Comparison of ENCODE assay signal across 10 mouse cellular contexts in genomic region chr1:175603390-175603789, GRCm38 (mm10). TPM values are rescaled to one million over a fixed set of nuclear protein-coding genes. Genes with fewer than 3 reads are reported as not detected.
DNase-seq lines count a peak whose midpoint lies in the region; ATAC-seq lines count a peak whose summit lies in the region.
"Had no signal": no experiment of that assay in that cellular context is flagged by ENCODE, and none has a peak within 500 bp of the region (broad histone marks: within the 10 kb centered on the region; RNA-seq: fewer than 3 reads in every experiment).

No protein-coding gene starts in this region.

- no peaks in the 10 kb centered on the region for H3K4me1 ChIP-seq in midbrain, embryonic 16.5 days (ENCODE audit: control insufficient read depth, insufficient read depth, low read length)

- H3K9ac ChIP-seq in midbrain, embryonic 16.5 days (ENCODE audit: low read depth, low read length), result no peak overlapping the region

- no peak overlapping the region for H3K4me2 ChIP-seq in midbrain, embryonic 16.5 days (ENCODE audit: low read length)

- H3K9me3 ChIP-seq in midbrain, embryonic 16.5 days (replicated peaks; ENCODE audit: control insufficient read depth, low read length, poor library complexity, severe bottlenecking), result no peaks in the 10 kb centered on the region

- no peaks in the 10 kb centered on the region for H3K27me3 ChIP-seq in midbrain, embryonic 16.5 days (ENCODE audit: control insufficient read depth, insufficient read depth, low read depth, low read length)

- peak; percentile 14 for DNase-seq in cerebellum, adult 11-12 months
- no peak for DNase-seq in cerebellum, adult 11 months
- peak; percentile 26 to 37 for DNase-seq in layer of hippocampus, postnatal 10 days (ENCODE audit: low spot score in 2 of 2)
- DNase-seq in layer of hippocampus, adult 9-10 months (ENCODE audit: low spot score), result no peak
- peak; percentile 28 to 37 for DNase-seq in cerebellum, postnatal 36 days
- DNase-seq in gastrocnemius, postnatal 25 days, result no peak
- no peak for DNase-seq in spleen, adult 18-20 months
- DNase-seq: layer of hippocampus, postnatal 36 days; right cerebral cortex, adult 18-20 months had no signal

- peaks cover 14% of the 10 kb centered on the region for H3K36me3 ChIP-seq in midbrain, embryonic 16.5 days (ENCODE audit: control insufficient read depth, insufficient read depth, low read length)

- WGBS in midbrain, embryonic 16.5 days, result 69% methylated on average over 6 of the region's 6 CpGs

- H3K4me3 ChIP-seq in midbrain, embryonic 16.5 days (ENCODE audit: low read depth, low read length), result no peak overlapping the region

- no peak overlapping the region for H3K27ac ChIP-seq in midbrain, embryonic 16.5 days (ENCODE audit: low read length)

- ATAC-seq in midbrain, embryonic 16.5 days, result peak; percentile 63

RNA-seq across cellular contexts. Expression of gene Kmo, which starts 16.8 kb away (rescaled TPM):
- not detected for total RNA-seq in layer of hippocampus, postnatal 10 days (2021)
- 0.11 TPM in 1 of 2 replicates, not detected in the other for polyA plus RNA-seq in midbrain, embryonic 16.5 days (2015; fragmentation: Nextera tagmentation; extraction: Ambion mirVana)
- under 1 TPM; 0.26 to 0.27 TPM for total RNA-seq in gastrocnemius, postnatal 25 days (2021)

RNA-seq across cellular contexts. Expression of gene Fh1, which starts 22.0 kb away (rescaled TPM):
- 10 to 100 TPM; 82.3 to 82.7 TPM for total RNA-seq in layer of hippocampus, postnatal 10 days (2021)
- 88.9 and 91.9 TPM in 2 replicates for polyA plus RNA-seq in midbrain, embryonic 16.5 days (2015; fragmentation: Nextera tagmentation; extraction: Ambion mirVana)
- total RNA-seq in gastrocnemius, postnatal 25 days (2021), result 100 to 1,000 TPM; 273 to 299 TPM

Comparison
In these comparisons a context has a peak if more than half of its experiments do, and no peak if none do; other contexts are left out.
1. DNase-seq: peak in cerebellum, adult 11-12 months (single experiment), layer of hippocampus, postnatal 10 days (2 of 2) and cerebellum, postnatal 36 days (2 of 2); none in cerebellum, adult 11 months (single experiment), layer of hippocampus, adult 9-10 months (single experiment), gastrocnemius, postnatal 25 days (single experiment) and spleen, adult 18-20 months (0 of 2).